Mouse (Mus musculus) right cerebral cortex, postnatal 4 days (tissue): ENCODE data around the gene Has3.
A peak's percentile ranks its signal among the peaks of the same experiment; 100 is the strongest.
"Not testable (repeated sequence)": the region's sequence is repeated elsewhere in the genome, so short reads cannot be mapped to it uniquely, and the experiment has no call there.

Experiments
- DNase-seq: peaks from one replicate; pipeline ENCODE4 v3.0.0-alpha.2; 2022

The Has3 gene

GRCm38 (mm10) chr8:106870051-106870450 lies at the start of gene Has3:
Has3 (plus strand) TSS chr8:106870242.
- peak; percentile 52 for DNase-seq

- DNase-seq: no peak
Observed at GRCm38 (mm10) chr8:106820553-106821515, 49.2 kb upstream of the Has3 start.

- DNase-seq: no peak
Observed at GRCm38 (mm10) chr8:106828921-106829320, 41.1 kb upstream of the Has3 start.

GRCm38 (mm10) chr8:106829526-106830045 lies 40.5 kb upstream of the Has3 start:
- DNase-seq: no peak

GRCm38 (mm10) chr8:106834899-106835298 lies 35.1 kb upstream of the Has3 start:
- DNase-seq: no peak

- no peak for DNase-seq
Observed at GRCm38 (mm10) chr8:106836525-106836924, 33.5 kb upstream of the Has3 start.

- DNase-seq: no peak
Observed at GRCm38 (mm10) chr8:106838803-106839202, 31.2 kb upstream of the Has3 start.

GRCm38 (mm10) chr8:106839209-106840001 lies 30.6 kb upstream of the Has3 start:
- DNase-seq: no peak

- DNase-seq: no peak
Observed at GRCm38 (mm10) chr8:106850034-106850433, 20.0 kb upstream of the Has3 start.

GRCm38 (mm10) chr8:106854534-106855241 lies 15.4 kb upstream of the Has3 start:
- DNase-seq: no peak

- DNase-seq: no peak
Observed at GRCm38 (mm10) chr8:106855242-106855562, 14.8 kb upstream of the Has3 start.

GRCm38 (mm10) chr8:106862845-106863244 lies 7.2 kb upstream of the Has3 start:
- no peak for DNase-seq

GRCm38 (mm10) chr8:106865354-106865753 lies 4.7 kb upstream of the Has3 start:
- DNase-seq: no peak

- DNase-seq: peak; percentile 74
Observed at GRCm38 (mm10) chr8:106870537-106871327, 690 bp downstream of the Has3 start.

- DNase-seq: peak; percentile 22
Observed at GRCm38 (mm10) chr8:106871328-106871926, 1.4 kb downstream of the Has3 start.

GRCm38 (mm10) chr8:106871931-106872371 lies 1.9 kb downstream of the Has3 start:
- peak; percentile 56 for DNase-seq

- no peak for DNase-seq
Observed at GRCm38 (mm10) chr8:106872454-106873034, 2.5 kb downstream of the Has3 start.

GRCm38 (mm10) chr8:106880121-106880707 lies 10.2 kb downstream of the Has3 start:
- DNase-seq: no peak

- not testable (repeated sequence) for DNase-seq
Observed at GRCm38 (mm10) chr8:106884094-106884493, 14.1 kb downstream of the Has3 start.

- not testable (repeated sequence) for DNase-seq
Observed at GRCm38 (mm10) chr8:106884826-106885400, 14.9 kb downstream of the Has3 start.
